Mouse (Mus musculus) megakaryocyte-erythroid progenitor cell, adult 5 weeks (primary cell): ENCODE data around the gene Ric8b. TPM values are rescaled to one million over a fixed set of nuclear protein-coding genes. Genes with fewer than 3 reads are reported as not detected.

Experiments
- polyA plus RNA-seq: library from polyadenylated mRNA; stranded (reverse); fragments of >175 nt; gene quantifications from 2 replicates; pipeline ENCODE4 v1.2.3, GENCODE M21; 2012

The Ric8b gene
- polyA plus RNA-seq, result 1.8 and 3.6 TPM in 2 replicates

DNA sequence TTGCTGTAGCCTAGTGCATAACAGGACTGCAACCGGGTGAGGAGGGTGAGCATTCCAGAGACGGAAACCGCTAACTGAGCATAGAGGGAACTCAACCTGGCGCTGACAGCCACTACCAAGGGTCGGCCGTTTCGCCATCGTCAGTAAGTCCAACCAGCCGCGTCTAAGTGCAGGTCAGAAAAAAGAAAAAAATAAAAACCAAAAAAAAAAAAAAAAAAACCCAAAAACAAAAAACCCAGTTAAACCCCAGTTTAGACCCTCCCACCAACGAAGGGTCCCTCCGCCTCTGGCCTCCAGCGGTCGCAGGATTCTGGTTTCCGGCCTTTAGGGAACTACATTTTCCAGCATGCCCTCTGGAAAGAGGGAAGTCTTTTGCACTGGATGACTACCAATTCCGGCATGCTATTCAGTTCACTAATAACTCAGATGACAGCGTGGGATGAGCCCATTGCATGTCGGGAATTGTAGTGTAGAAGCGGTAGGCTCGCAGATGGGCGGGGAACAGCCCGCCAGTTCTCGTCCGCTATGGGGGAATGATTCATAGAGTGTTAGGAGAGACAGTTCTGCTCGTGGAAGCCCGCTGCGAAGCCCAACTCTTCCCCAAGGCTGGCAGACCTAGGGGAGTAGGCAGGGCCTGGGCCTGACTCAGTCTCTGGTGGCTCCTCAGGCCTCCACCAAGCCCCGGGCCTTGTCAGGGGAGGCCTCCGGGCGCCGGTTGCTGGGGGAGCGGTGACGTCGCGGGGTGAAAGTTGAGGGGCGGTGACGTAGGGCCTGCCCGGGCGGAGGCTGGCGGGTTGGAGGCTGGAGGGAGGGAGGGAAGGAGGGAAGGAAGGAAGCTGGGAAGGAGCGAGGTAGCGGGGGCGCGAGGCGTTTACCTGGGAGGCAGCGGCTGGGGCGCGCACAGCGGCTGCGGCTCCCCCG, at the start of gene Ric8b:
TSS of gene Ric8b (plus strand) at position 807 of the 921 bp plus-strand sequence.

Other genes with a start within 250 kb of the Ric8b start
- not detected in 2 replicates for gene Rfx4, start 161.6 kb upstream of the Ric8b start, polyA plus RNA-seq
- 0.06 and 0.17 TPM in 2 replicates for gene Fhl4, start 184.9 kb downstream of the Ric8b start, polyA plus RNA-seq
- gene Tmem263, start 185.0 kb downstream of the Ric8b start, polyA plus RNA-seq, result 16.2 and 17.6 TPM in 2 replicates
- gene Mterf2, start 210.4 kb downstream of the Ric8b start, polyA plus RNA-seq, result 0.97 and 1.1 TPM in 2 replicates